Mouse (Mus musculus): Measurements from ENCODE around the gene Emilin3.

DNA sequence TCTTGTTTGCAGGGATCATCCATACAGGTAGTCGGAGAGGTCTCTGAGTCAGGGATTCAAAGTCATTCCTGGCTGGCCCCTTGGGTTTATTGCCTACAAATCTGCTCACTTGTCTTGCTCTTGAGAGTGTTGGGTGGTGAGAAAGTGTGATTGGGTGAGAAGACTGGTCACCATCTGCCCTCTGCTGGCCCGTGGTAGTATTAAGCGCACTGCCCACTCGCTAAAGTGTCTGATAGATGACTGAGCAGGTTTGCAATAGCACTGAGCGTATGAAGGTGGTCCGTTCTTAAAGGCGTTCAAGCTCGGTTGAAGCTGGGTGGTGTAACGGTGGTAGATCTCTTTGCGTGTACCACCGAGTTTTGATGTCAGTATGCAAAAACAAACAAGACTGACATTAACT lies 24.8 kb downstream of the Emilin3 start:
- TF ChIP-seq CTCF (IDR thresholded peaks at IDR 0.05; ENCODE audit: borderline replicate concordance, control insufficient read depth, extremely low read depth, insufficient read depth, low read length, poor library complexity), result no peak
- TF ChIP-seq POLR2A (IDR thresholded peaks at IDR 0.05; ENCODE audit: control insufficient read depth, extremely low read depth, insufficient read depth, low read length, poor library complexity), result no peak

All from thymus, adult 2 months (tissue).